ENCODE assay signal across 16 mouse cellular contexts in the genomic region with DNA sequence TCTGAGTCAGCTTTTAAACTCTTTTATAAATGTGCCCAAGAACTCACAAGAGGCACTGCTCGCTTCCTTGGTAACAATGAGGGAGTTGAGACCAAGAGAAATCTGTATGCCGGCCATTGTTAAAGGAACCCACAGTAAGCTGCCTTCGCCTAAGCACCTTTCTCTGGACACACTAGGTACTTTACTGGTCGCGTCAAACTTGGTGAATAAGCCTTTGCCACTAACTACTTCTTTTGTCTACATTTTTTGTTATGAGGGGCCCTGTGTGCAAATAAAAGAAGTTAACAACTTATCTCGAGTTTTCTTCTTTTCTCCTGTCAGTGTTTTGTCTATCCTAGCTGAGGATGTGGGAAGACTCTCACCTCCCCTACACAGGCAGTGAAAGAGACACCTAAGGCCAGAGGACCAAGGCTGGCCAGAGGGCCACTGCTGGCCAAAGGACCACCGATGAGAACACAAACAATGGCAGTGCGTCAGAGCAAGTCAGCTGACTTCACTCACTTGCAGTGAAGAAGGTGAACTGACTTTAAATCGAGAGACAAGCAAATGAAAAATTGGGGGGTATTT. TPM values are rescaled to one million over a fixed set of nuclear protein-coding genes. Genes with fewer than 3 reads are reported as not detected.
A peak's percentile ranks its signal among the peaks of the same experiment; 100 is the strongest.
DNase-seq lines count a peak whose midpoint lies in the region; ATAC-seq and TF ChIP-seq lines count a peak whose summit lies in the region.
"Had no signal": no experiment of that assay in that cellular context is flagged by ENCODE, and none has a peak within 500 bp of the region (broad histone marks: within the 10 kb centered on the region; RNA-seq: fewer than 3 reads in every experiment).

No protein-coding gene starts in this region.

- no peak overlapping the region for H3K9ac ChIP-seq in forebrain, embryonic 11.5 days (ENCODE audit: low read length)
- no peak overlapping the region for H3K9ac ChIP-seq in forebrain, postnatal 0 days
- no peak overlapping the region for H3K9ac ChIP-seq in heart, embryonic 15.5 days
- H3K9ac ChIP-seq in midbrain, embryonic 11.5 days (ENCODE audit: low read length): no peak overlapping the region
- no peak overlapping the region for H3K9ac ChIP-seq in midbrain, postnatal 0 days (replicated peaks; ENCODE audit: low read length, poor library complexity, severe bottlenecking)
- no peak overlapping the region for H3K9ac ChIP-seq in midbrain, embryonic 14.5 days (replicated peaks; ENCODE audit: low read length)
- H3K9ac ChIP-seq: neural tube, embryonic 15.5 days had no signal

- peak; percentile 54 for ATAC-seq in forebrain, embryonic 11.5 days (replicated peaks; ENCODE audit: low FRiP score)
- no peak for ATAC-seq in forebrain, postnatal 0 days
- no peak for ATAC-seq in heart, embryonic 15.5 days (replicated peaks; ENCODE audit: insufficient number of reproducible peaks, insufficient read depth, low FRiP score, low read depth)
- no peak for ATAC-seq in midbrain, embryonic 11.5 days (ENCODE audit: low FRiP score)
- no peak for ATAC-seq in midbrain, postnatal 0 days (ENCODE audit: low FRiP score)
- ATAC-seq in midbrain, embryonic 14.5 days (ENCODE audit: low FRiP score, low TSS enrichment): no peak

- H3K4me2 ChIP-seq in forebrain, embryonic 11.5 days (ENCODE audit: low read depth, low read length, severe bottlenecking): 0 out of 2 replicates have a peak overlapping the region, but pooled peaks have one; percentile 5
- no peak overlapping the region for H3K4me2 ChIP-seq in forebrain, postnatal 0 days (ENCODE audit: low read depth)
- H3K4me2 ChIP-seq in heart, embryonic 15.5 days: no peak overlapping the region
- no peak overlapping the region for H3K4me2 ChIP-seq in midbrain, embryonic 11.5 days
- H3K4me2 ChIP-seq in midbrain, postnatal 0 days (ENCODE audit: low read depth, low read length, poor library complexity, severe bottlenecking): no peak overlapping the region
- H3K4me2 ChIP-seq in midbrain, embryonic 14.5 days (ENCODE audit: low read length): 0 out of 2 replicates have a peak overlapping the region, but pooled peaks have one; percentile 6
- H3K4me2 ChIP-seq: neural tube, embryonic 15.5 days had no signal

- intact Hi-C loops in left cerebral cortex, postnatal 10 days (cut with DNase I): no loop called here

- peaks cover 2% of the 10 kb centered on the region; the same call in 1 of the 2 replicates for H3K4me1 ChIP-seq in forebrain, embryonic 11.5 days (replicated peaks; ENCODE audit: control insufficient read depth, insufficient read depth, low read length)
- H3K4me1 ChIP-seq in forebrain, postnatal 0 days (ENCODE audit: insufficient read depth): no peaks in the 10 kb centered on the region
- peaks cover 59% of the 10 kb centered on the region for H3K4me1 ChIP-seq in heart, embryonic 15.5 days (replicated peaks)
- H3K4me1 ChIP-seq in midbrain, embryonic 11.5 days (ENCODE audit: control insufficient read depth, insufficient read depth, low read length): no peaks in the 10 kb centered on the region
- no peaks in the 10 kb centered on the region for H3K4me1 ChIP-seq in midbrain, postnatal 0 days (ENCODE audit: insufficient read depth, low read length)
- peaks cover 5% of the 10 kb centered on the region; the same call in 1 of the 2 replicates for H3K4me1 ChIP-seq in midbrain, embryonic 14.5 days (ENCODE audit: control insufficient read depth, insufficient read depth, low read length)
- H3K4me1 ChIP-seq: neural tube, embryonic 15.5 days had no signal

- no peak for TF ChIP-seq CTCF in forebrain, postnatal 0 days (IDR thresholded peaks at IDR 0.05; ENCODE audit: low read depth)
- no peak for TF ChIP-seq CTCF in midbrain, postnatal 0 days (IDR thresholded peaks at IDR 0.05)

- no peak overlapping the region for H3K4me3 ChIP-seq in forebrain, embryonic 11.5 days (ENCODE audit: low read depth, low read length)
- no peak overlapping the region for H3K4me3 ChIP-seq in forebrain, postnatal 0 days (ENCODE audit: low read depth, low read length)
- no peak overlapping the region for H3K4me3 ChIP-seq in heart, embryonic 15.5 days
- no peak overlapping the region for H3K4me3 ChIP-seq in midbrain, embryonic 11.5 days (ENCODE audit: low read depth, low read length)
- H3K4me3 ChIP-seq in midbrain, postnatal 0 days (ENCODE audit: low read depth, low read length): no peak overlapping the region
- H3K4me3 ChIP-seq in midbrain, embryonic 14.5 days (replicated peaks; ENCODE audit: low read depth, low read length): no peak overlapping the region
- H3K4me3 ChIP-seq: embryonic facial prominence, embryonic 10.5 days; megakaryocyte, embryonic 14.5 days; myocyte; neural tube, embryonic 15.5 days had no signal

- no peaks in the 10 kb centered on the region for H3K27me3 ChIP-seq in forebrain, embryonic 11.5 days (ENCODE audit: control insufficient read depth, insufficient read depth, low read length)
- no peaks in the 10 kb centered on the region for H3K27me3 ChIP-seq in forebrain, postnatal 0 days (ENCODE audit: insufficient read depth, low read length)
- H3K27me3 ChIP-seq in heart, embryonic 15.5 days: no peaks in the 10 kb centered on the region
- no peaks in the 10 kb centered on the region for H3K27me3 ChIP-seq in midbrain, embryonic 11.5 days (ENCODE audit: control insufficient read depth, insufficient read depth, low read length)
- H3K27me3 ChIP-seq in midbrain, postnatal 0 days (ENCODE audit: insufficient read depth, low read length): no peaks in the 10 kb centered on the region
- H3K27me3 ChIP-seq in midbrain, embryonic 14.5 days (ENCODE audit: control insufficient read depth, insufficient read depth, low read length): no peaks in the 10 kb centered on the region
- H3K27me3 ChIP-seq: neural tube, embryonic 15.5 days had no signal

- no peak overlapping the region for H3K27ac ChIP-seq in forebrain, embryonic 11.5 days (ENCODE audit: low read depth, low read length)
- no peak overlapping the region for H3K27ac ChIP-seq in forebrain, postnatal 0 days (ENCODE audit: low read depth, low read length)
- peak overlapping the region; percentile 86 for H3K27ac ChIP-seq in heart, embryonic 15.5 days
- H3K27ac ChIP-seq in midbrain, embryonic 11.5 days (ENCODE audit: low read depth, low read length): no peak overlapping the region
- no peak overlapping the region for H3K27ac ChIP-seq in midbrain, postnatal 0 days (ENCODE audit: low read depth, low read length)
- H3K27ac ChIP-seq in midbrain, embryonic 14.5 days (replicated peaks; ENCODE audit: low read depth, low read length): no peak overlapping the region
- H3K27ac ChIP-seq: embryonic facial prominence, embryonic 10.5 days; neural tube, embryonic 15.5 days had no signal

- WGBS in forebrain, embryonic 11.5 days: 46% methylated on average over 9 of the region's 9 CpGs
- WGBS in forebrain, postnatal 0 days: 37% methylated on average over 9 of the region's 9 CpGs
- 81% methylated on average over 9 of the region's 9 CpGs for WGBS in heart, embryonic 15.5 days
- 63% methylated on average over 9 of the region's 9 CpGs for WGBS in midbrain, embryonic 11.5 days
- 43% methylated on average over 9 of the region's 9 CpGs for WGBS in midbrain, postnatal 0 days
- WGBS in midbrain, embryonic 14.5 days: 41% methylated on average over 9 of the region's 9 CpGs

- no peaks in the 10 kb centered on the region for H3K36me3 ChIP-seq in forebrain, embryonic 11.5 days (ENCODE audit: control insufficient read depth, insufficient read depth, low read length)
- no peaks in the 10 kb centered on the region for H3K36me3 ChIP-seq in forebrain, postnatal 0 days (ENCODE audit: insufficient read depth)
- H3K36me3 ChIP-seq in heart, embryonic 15.5 days: no peaks in the 10 kb centered on the region
- H3K36me3 ChIP-seq in midbrain, embryonic 11.5 days (ENCODE audit: control insufficient read depth, insufficient read depth, low read length): no peaks in the 10 kb centered on the region
- H3K36me3 ChIP-seq in midbrain, postnatal 0 days (ENCODE audit: insufficient read depth, low read length): no peaks in the 10 kb centered on the region
- H3K36me3 ChIP-seq in midbrain, embryonic 14.5 days (ENCODE audit: control insufficient read depth, insufficient read depth, low read length): no peaks in the 10 kb centered on the region
- H3K36me3 ChIP-seq: embryonic facial prominence, embryonic 10.5 days; neural tube, embryonic 15.5 days had no signal

- no peaks in the 10 kb centered on the region for H3K9me3 ChIP-seq in forebrain, embryonic 11.5 days (ENCODE audit: control insufficient read depth, low read length)
- no peaks in the 10 kb centered on the region for H3K9me3 ChIP-seq in forebrain, postnatal 0 days (ENCODE audit: low read length)
- H3K9me3 ChIP-seq in heart, embryonic 15.5 days (replicated peaks): no peaks in the 10 kb centered on the region
- H3K9me3 ChIP-seq in midbrain, embryonic 11.5 days (ENCODE audit: control insufficient read depth, low read length): no peaks in the 10 kb centered on the region
- no peaks in the 10 kb centered on the region for H3K9me3 ChIP-seq in midbrain, postnatal 0 days (ENCODE audit: low read length)
- H3K9me3 ChIP-seq in midbrain, embryonic 14.5 days (ENCODE audit: control insufficient read depth, low read length): no peaks in the 10 kb centered on the region
- H3K9me3 ChIP-seq: embryonic facial prominence, embryonic 10.5 days; megakaryocyte, embryonic 14.5 days; neural tube, embryonic 15.5 days had no signal

- no peak for DNase-seq in forebrain, embryonic 11.5 days (ENCODE audit: low spot score)
- DNase-seq in forebrain, postnatal 0 days: no peak
- no peak for DNase-seq in heart, adult 8-10 months (ENCODE audit: low spot score)
- peak; percentile 80 for DNase-seq in midbrain, embryonic 11.5 days (ENCODE audit: low spot score, missing footprints)
- no peak for DNase-seq in midbrain, postnatal 0 days (ENCODE audit: low spot score)
- peak; percentile 21 for DNase-seq in midbrain, embryonic 14.5 days
- no peak for DNase-seq in left cerebral cortex, postnatal 10 days (ENCODE audit: extremely low spot score in 1 of 2, low spot score in 2 of 2)
- DNase-seq: adrenal gland, postnatal 14 days; cerebellum, adult 18-20 months; kidney, postnatal 4 days; lung, postnatal 10 days had no signal

RNA-seq across cellular contexts. Expression of a gene that starts 18.0 kb away (rescaled TPM):
- 4.8 and 6.9 TPM in 2 replicates for polyA plus RNA-seq in forebrain, embryonic 11.5 days (2014; fragmentation: Nextera tagmentation; extraction: Ambion mirVana)
- total RNA-seq in forebrain, postnatal 0 days (2014; rRNA removed): 4.3 and 4.9 TPM in 2 replicates
- 2.8 and 3.3 TPM in 2 replicates for polyA plus RNA-seq in forebrain, postnatal 0 days (2015; fragmentation: Nextera tagmentation; extraction: Ambion mirVana)
- polyA plus RNA-seq in heart, embryonic 15.5 days (2015; fragmentation: Nextera tagmentation; extraction: Ambion mirVana): 18.4 TPM in 2 replicates
- total RNA-seq in heart, adult 8-10 months (2022): 1 to 10 TPM; 5.5 to 9.2 (median 6.6) TPM
- polyA plus RNA-seq in midbrain, embryonic 11.5 days (2014; fragmentation: Nextera tagmentation; extraction: Ambion mirVana): 3.2 and 3.4 TPM in 2 replicates
- 2.3 and 4.0 TPM in 2 replicates for total RNA-seq in midbrain, postnatal 0 days (2014; rRNA removed)
- 1.3 and 1.9 TPM in 2 replicates for polyA plus RNA-seq in midbrain, postnatal 0 days (2015; fragmentation: Nextera tagmentation; extraction: Ambion mirVana)
- 1.0 and 1.2 TPM in 2 replicates for polyA plus RNA-seq in midbrain, embryonic 14.5 days (2014; fragmentation: Nextera tagmentation; extraction: Ambion mirVana)
- 1 to 10 TPM; 2.4 to 4.0 TPM for total RNA-seq in left cerebral cortex, postnatal 10 days (2021)

Comparison
In these comparisons a context has a peak if more than half of its experiments do, and no peak if none do; other contexts are left out.
1. DNase-seq: peak in midbrain, embryonic 11.5 days (single experiment) and midbrain, embryonic 14.5 days (single experiment); none in forebrain, embryonic 11.5 days (single experiment), forebrain, postnatal 0 days (single experiment), heart, adult 8-10 months (single experiment), midbrain, postnatal 0 days (single experiment) and left cerebral cortex, postnatal 10 days (0 of 2).
2. H3K4me2 ChIP-seq: peak in forebrain, embryonic 11.5 days (single experiment) and midbrain, embryonic 14.5 days (single experiment); none in forebrain, postnatal 0 days (single experiment), heart, embryonic 15.5 days (single experiment), midbrain, embryonic 11.5 days (single experiment) and midbrain, postnatal 0 days (single experiment).